Mouse (Mus musculus) c-Kit-positive CD71-positive TER-119-positive erythroid progenitor cells, embryonic 14.5 days (primary cell): ENCODE results near the gene Bnip3.

Experiments used
- DNase-seq: peaks from one replicate; pipeline ENCODE4 v3.0.0-alpha.2; 2013; ENCODE audit warnings: low spot score

Gene Bnip3

GRCm38 (mm10) chr7:138903886-138904435, 5.4 kb downstream of the Bnip3 start:
- DNase-seq, result no peak

DNA sequence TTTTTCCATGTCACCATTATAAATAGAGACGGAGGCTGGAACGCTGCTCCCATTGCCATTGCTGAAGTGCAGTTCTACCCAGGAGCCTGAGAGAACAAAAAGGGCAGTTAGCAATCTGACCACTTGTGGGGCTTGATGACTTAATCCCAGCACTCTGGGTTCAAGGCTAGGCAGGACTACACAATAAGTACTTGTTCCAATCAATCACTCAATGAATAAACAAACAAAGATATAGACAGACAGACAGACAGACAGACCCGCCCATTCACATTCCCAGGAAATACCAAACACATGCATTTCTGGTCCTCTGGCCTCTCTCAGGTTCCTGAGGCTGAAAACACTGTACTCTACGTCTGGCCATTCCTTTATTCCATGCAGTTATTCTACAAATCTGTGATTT, 10.6 kb downstream of the Bnip3 start:
- DNase-seq, result no peak

GRCm38 (mm10) chr7:138898122-138898521, 11.2 kb downstream of the Bnip3 start:
- no peak for DNase-seq

GRCm38 (mm10) chr7:138885365-138886289, 23.7 kb downstream of the Bnip3 start:
- no peak for DNase-seq

DNA sequence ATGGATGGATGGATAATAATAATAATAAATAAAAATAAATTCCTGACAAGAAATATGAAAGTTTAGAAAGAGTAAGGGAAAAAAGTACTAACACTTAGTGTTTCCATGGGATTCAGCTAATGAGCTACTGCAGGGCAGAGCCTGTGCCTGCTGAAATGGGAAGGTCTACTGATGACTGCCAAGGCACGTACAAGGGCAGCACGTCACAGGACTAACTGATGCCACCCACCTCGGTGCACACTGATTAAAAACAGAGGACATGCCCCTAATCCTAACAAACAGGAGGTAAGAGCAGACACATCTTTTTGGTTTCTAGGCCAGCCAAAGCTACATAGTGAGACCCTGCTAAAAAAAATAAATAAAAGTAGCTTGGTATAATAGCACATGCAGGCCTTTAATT, 25.6 kb downstream of the Bnip3 start:
- DNase-seq, result no peak

DNA sequence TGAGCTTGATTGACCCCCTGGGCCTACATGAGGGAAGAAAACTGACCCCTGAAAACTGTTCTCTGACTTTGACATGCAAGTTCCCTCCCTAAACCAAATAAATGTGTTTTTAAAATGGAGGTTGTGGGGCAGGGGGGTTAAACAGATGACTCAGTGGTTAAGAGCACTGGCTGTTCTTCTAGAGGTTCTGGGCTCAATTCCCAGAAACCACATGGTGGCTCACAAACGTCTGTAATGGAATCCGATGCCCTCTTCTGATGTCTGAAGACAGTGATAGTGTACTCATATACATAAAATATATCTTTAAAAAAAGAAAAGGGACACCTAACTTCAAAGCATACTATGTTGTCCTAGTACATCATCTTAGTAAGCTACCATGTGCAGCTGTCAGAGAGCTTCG, 34.3 kb downstream of the Bnip3 start:
- no peak for DNase-seq

DNA sequence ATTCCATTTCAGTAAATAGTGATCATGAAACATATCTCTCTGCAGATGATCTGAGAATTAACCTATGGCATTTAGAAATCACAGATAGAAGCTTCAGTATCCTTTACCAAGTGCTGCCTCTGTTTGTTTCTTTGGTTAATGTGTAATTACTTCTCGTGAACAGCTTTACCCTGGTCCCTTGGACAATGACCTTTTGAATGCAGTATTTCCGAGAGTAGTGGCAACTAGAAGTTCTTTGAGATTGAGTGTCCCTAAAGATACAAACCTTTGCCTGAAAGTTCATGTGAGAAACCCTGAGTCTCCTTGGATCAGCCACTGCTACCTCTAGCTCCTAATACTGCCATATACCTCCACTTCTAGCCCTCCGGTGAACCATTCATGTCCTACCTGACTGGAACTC, 36.4 kb downstream of the Bnip3 start:
- DNase-seq, result no peak

GRCm38 (mm10) chr7:138868316-138868715, 41.0 kb downstream of the Bnip3 start:
- DNase-seq, result no peak

DNA sequence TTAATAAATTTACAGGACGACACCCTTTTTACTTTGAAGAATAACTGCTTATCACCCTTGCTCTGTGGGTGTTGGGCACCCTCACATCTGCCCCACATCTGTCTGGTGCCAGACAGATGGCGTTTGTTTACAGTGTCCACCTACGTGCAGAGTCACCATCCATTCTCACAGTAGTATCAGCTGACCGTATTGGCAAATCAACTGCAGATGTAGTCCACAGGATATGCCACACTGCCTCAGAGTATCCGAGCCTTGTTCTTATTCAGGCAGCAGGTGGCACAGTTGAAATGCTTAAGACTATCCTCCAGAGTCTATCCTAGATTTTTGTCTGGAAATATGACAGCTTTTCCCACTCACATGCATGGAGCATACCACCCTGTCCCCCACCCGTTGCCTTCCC, 42.0 kb downstream of the Bnip3 start:
- DNase-seq, result no peak

GRCm38 (mm10) chr7:138864776-138865175, 44.5 kb downstream of the Bnip3 start:
- no peak for DNase-seq

- no peak for DNase-seq
Measured at GRCm38 (mm10) chr7:138863950-138864572, 45.3 kb downstream of the Bnip3 start.

DNA sequence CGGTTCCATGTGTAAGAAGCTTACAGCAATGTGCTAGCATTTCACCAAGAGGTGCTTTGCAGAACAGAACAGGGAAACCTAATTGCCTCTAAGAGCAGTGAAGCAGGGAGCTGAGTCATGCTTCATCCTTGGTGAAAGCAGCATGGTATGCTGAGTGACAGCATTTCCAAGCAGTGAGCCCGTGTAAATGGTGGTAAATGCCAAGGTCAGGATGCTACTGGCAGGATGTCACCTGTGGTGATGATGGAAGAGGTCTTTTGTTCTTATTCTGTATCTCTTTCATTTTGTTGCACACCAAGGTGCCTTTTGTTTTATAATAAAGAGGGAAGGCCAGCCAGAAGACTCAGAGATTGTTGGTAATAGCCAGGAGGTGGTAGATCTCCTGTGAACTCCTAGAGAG, 52.6 kb downstream of the Bnip3 start:
- no peak for DNase-seq

DNA sequence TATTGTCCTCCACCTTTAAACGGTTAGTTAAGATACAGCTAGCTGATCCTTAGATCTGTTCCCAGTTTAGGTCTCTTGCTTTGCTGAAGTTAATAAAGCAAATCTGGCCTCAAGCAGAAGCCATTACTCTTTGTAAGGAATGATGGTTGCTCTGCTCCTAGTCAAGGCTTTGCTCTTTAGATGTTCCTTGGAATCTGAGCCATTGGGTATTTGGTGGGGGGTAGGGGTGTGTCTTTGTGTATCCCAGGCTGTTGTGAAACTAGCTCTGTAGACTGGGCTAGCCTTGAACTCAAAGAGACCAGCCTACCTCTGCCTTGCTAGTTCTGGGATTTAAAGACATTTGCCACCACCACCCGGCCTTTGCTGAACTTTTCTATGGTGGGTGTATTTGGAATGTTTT, 55.1 kb downstream of the Bnip3 start:
- no peak for DNase-seq

DNA sequence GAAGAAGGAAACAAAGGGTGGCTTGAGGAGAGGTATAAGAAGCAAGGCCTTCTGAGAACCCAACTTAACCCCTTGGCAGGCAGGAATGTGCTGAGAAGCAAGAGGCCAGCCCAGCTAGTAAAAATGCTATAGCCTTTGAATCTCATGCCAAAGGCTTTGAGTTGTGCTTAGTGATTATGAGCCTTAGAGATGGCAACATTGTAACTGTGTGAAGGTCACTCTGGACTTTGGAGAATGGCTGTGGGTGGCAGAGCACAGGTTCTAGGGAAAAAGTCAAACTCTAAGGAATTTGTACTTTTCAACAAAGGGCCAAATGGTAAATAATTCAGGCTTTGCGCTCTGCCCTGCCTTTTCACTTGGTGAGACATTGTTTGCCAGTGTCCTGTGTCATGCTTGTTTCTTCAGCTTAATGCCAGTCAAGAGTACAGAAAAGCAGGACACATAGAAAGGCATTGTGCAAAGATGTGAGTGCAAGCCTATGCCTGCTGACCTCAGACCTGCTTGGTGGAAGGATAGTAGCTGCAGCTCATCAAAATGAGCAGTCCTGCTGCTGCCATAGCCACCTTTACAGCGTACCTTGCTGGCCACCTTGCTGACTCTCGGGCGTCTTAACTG, 55.8 kb downstream of the Bnip3 start:
- no peak for DNase-seq

- DNase-seq, result no peak
Measured at GRCm38 (mm10) chr7:138850083-138850482, 59.2 kb downstream of the Bnip3 start.

GRCm38 (mm10) chr7:138848028-138848920, 61.0 kb downstream of the Bnip3 start:
- no peak for DNase-seq

- peak; percentile 10 for DNase-seq
Measured at GRCm38 (mm10) chr7:138847316-138848027, 61.8 kb downstream of the Bnip3 start.

- no peak for DNase-seq
Measured at GRCm38 (mm10) chr7:138846502-138846991, 62.8 kb downstream of the Bnip3 start.

GRCm38 (mm10) chr7:138845544-138846391, 63.6 kb downstream of the Bnip3 start, which contains the start of the genes Ppp2r2d and Mapk1ip1:
Ppp2r2d (plus strand) TSS chr7:138846079.
Mapk1ip1 (minus strand) TSS chr7:138846273.
- DNase-seq, result peak; percentile 88

DNA sequence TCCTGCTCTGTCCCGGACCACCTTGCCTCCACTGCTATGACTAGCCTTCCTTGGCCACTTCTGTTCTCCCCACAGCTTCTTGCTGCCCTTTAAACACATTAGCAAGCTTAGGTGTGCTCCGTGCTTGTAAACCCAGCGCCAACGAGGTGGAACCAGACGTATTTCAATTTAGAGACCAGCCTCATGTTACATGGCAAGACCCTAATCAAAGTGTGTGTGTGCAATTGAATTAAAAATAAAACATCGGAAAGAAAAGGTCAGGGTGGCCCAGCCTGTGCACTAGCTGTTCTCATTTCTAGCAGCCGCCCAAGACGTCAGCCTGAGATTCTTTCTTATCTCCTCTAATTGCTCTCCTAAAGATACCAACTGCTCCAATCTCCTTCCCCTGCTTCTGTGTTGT, 64.2 kb downstream of the Bnip3 start:
- DNase-seq, result no peak
